Mouse (Mus musculus) lung, embryonic 15.5 days (tissue): ENCODE data around the gene Traf1. TPM values are rescaled to one million over a fixed set of nuclear protein-coding genes. Genes with fewer than 3 reads are reported as not detected.

Experiments
- ATAC-seq: fragments of 200-750 bp; cut with Nextera tagmentation; 2 replicates; pipeline ENCODE4 v1.8.0; 2017; ENCODE audit warnings: moderate number of reproducible peaks, borderline replicate concordance; ENCODE audit not compliant: low FRiP score, low TSS enrichment; ENCODE audit errors: extremely low read depth
- H3K27ac ChIP-seq: fragments of 300-500 bp; sonication (generic); 2 replicates; pipeline ENCODE4 v1.5.1; 2015; ENCODE audit warnings: moderate library complexity, mild to moderate bottlenecking, inconsistent platforms
- H3K27me3 ChIP-seq: fragments of 300-500 bp; sonication (generic); 2 replicates; pipeline ENCODE4 v1.6.1; 2015; ENCODE audit warnings: inconsistent platforms
- H3K36me3 ChIP-seq: fragments of 300-500 bp; sonication (generic); 2 replicates; pipeline ENCODE4 v1.6.1; 2015; ENCODE audit warnings: inconsistent platforms
- H3K4me1 ChIP-seq: fragments of 300-500 bp; sonication (generic); 2 replicates; pipeline ENCODE4 v1.6.1; 2015; ENCODE audit warnings: inconsistent platforms
- H3K4me2 ChIP-seq: fragments of 300-500 bp; sonication (generic); 2 replicates; pipeline ENCODE4 v1.6.1; 2015; ENCODE audit warnings: inconsistent platforms, mild to moderate bottlenecking, moderate library complexity
- H3K4me3 ChIP-seq: fragments of 300-500 bp; sonication (generic); 2 replicates; pipeline ENCODE4 v1.5.1; 2015; ENCODE audit warnings: mild to moderate bottlenecking, inconsistent platforms
- H3K9ac ChIP-seq: fragments of 300-500 bp; sonication (generic); 2 replicates; pipeline ENCODE4 v1.6.1; 2015; ENCODE audit warnings: inconsistent platforms
- H3K9me3 ChIP-seq: fragments of 300-500 bp; sonication (generic); 2 replicates; pipeline ENCODE4 v1.6.1; 2016; ENCODE audit warnings: inconsistent platforms
- WGBS: fragments of 180-500 bp; shearing (Covaris S2); methylation state at CpG from one replicate; pipeline ENCODE4 v1.1.7; 2015; 5-methylcytosine and 5-hydroxymethylcytosine counted together
- polyA plus RNA-seq: library from polyadenylated mRNA; unstranded; fragments of >200 nt; fragmentation: Nextera tagmentation; extraction: Ambion mirVana; gene quantifications from 2 replicates; pipeline ENCODE4 v1.2.1, GENCODE M21; 2015

Traf1 gene
- polyA plus RNA-seq, 1 experiment from 2014 or later, result 2.7 TPM

- ATAC-seq, result no peak
- Histone ChIP-seq H3K4me2 (no peak overlapping the region), H3K4me1 (no peaks in the 10 kb centered on the region), H3K9ac (no peak overlapping the region), H3K36me3 (no peaks in the 10 kb centered on the region), H3K4me3 (no peak overlapping the region), H3K9me3 (no peaks in the 10 kb centered on the region), H3K27me3 (no peaks in the 10 kb centered on the region), H3K27ac (no peak overlapping the region)
- WGBS, result 74% methylated on average over 19 of the region's 19 CpGs
Measured at GRCm38 (mm10) chr2:34895503-34896113, 66.0 kb downstream of the Traf1 start.

GRCm38 (mm10) chr2:34893950-34894349, 67.6 kb downstream of the Traf1 start:
- ATAC-seq, result no peak
- H3K9ac ChIP-seq, result no peak overlapping the region
- H3K27ac ChIP-seq, result no peak overlapping the region
- H3K36me3 ChIP-seq, result no peaks in the 10 kb centered on the region
- no peak overlapping the region for H3K4me2 ChIP-seq
- H3K4me1 ChIP-seq, result no peaks in the 10 kb centered on the region
- H3K9me3 ChIP-seq, result no peaks in the 10 kb centered on the region
- WGBS, result 63% methylated on average over 5 of the region's 5 CpGs
- no peak overlapping the region for H3K4me3 ChIP-seq
- H3K27me3 ChIP-seq, result no peaks in the 10 kb centered on the region

Other genes starting within 250 kb of the Traf1 start
- gene Gapvd1, start 206.5 kb downstream of the Traf1 start, polyA plus RNA-seq, result 81.4 and 85.9 TPM in 2 replicates
- 1,024 and 1,028 TPM in 2 replicates for gene Hspa5, start 189.8 kb downstream of the Traf1 start, polyA plus RNA-seq
- gene Rabepk, start 161.9 kb downstream of the Traf1 start, polyA plus RNA-seq, result 38.4 and 45.4 TPM in 2 replicates
- 93.2 and 94.1 TPM in 2 replicates for gene Fbxw2, start 135.5 kb downstream of the Traf1 start, polyA plus RNA-seq
- not detected in 2 replicates for gene Gm34653, start 128.8 kb downstream of the Traf1 start, polyA plus RNA-seq
- gene Cutal, start 87.4 kb downstream of the Traf1 start, polyA plus RNA-seq, result 0.63 and 0.75 TPM in 2 replicates
- 110 TPM in 2 replicates for gene Psmd5, start 86.8 kb downstream of the Traf1 start, polyA plus RNA-seq
- 3.2 and 4.2 TPM in 2 replicates for gene Phf19, start 47.7 kb downstream of the Traf1 start, polyA plus RNA-seq
- gene Hc, start 99.7 kb upstream of the Traf1 start, polyA plus RNA-seq, result 1.6 TPM in 2 replicates
- gene AI182371, start 139.8 kb upstream of the Traf1 start, polyA plus RNA-seq, result 0.30 and 0.66 TPM in 2 replicates
- gene Cntrl, start 147.7 kb upstream of the Traf1 start, polyA plus RNA-seq, result 25.5 and 26.3 TPM in 2 replicates
- gene Rab14, start 239.3 kb upstream of the Traf1 start, polyA plus RNA-seq, result 315 and 333 TPM in 2 replicates